Comparison of ENCODE assay signal across 17 mouse cellular contexts in genomic region chr14:14991642-14992041, GRCm38 (mm10).
A peak's percentile ranks its signal among the peaks of the same experiment; 100 is the strongest.
DNase-seq lines count a peak whose midpoint lies in the region; ATAC-seq and TF ChIP-seq lines count a peak whose summit lies in the region.
"Had no signal": no experiment of that assay in that cellular context is flagged by ENCODE, and none has a peak within 500 bp of the region (broad histone marks: within the 10 kb centered on the region; RNA-seq: fewer than 3 reads in every experiment).

No protein-coding gene starts in this region.

- ATAC-seq in megakaryocyte-erythroid progenitor cell, adult 5-6 weeks (replicated peaks; ENCODE audit: low FRiP score, low TSS enrichment, poor library complexity, severe bottlenecking) = peak; percentile 68; the same call in 1 of the 2 replicates
- ATAC-seq: forebrain, embryonic 16.5 days had no signal

- no peak for DNase-seq in layer of hippocampus, adult 2 months (ENCODE audit: low spot score in 2 of 2)
- no peak for DNase-seq in layer of hippocampus, postnatal 25 days (ENCODE audit: extremely low spot score in 1 of 2, low spot score in 1 of 2)
- DNase-seq in 416B (ENCODE audit: low read depth) = peak; percentile 6
- DNase-seq in A20 (ENCODE audit: low read depth, low spot score) = peak; percentile 31
- no peak for DNase-seq in urinary bladder, adult 18-20 months (ENCODE audit: low spot score in 2 of 2)
- no peak for DNase-seq in gastrocnemius, adult 8-10 months (ENCODE audit: low spot score in 2 of 2)
- DNase-seq: adrenal gland, adult 8-10 months; adrenal gland, postnatal 36 days; cerebellum, adult 2 months; cerebellum, postnatal 14 days; gastrocnemius, postnatal 14 days; heart, postnatal 36 days had no signal

- TF ChIP-seq CTCF in layer of hippocampus, adult 2 months (conservative IDR thresholded peaks at IDR 0.05) = peak; percentile 55; the same call in 1 of the 2 replicates

- H3K27ac ChIP-seq in layer of hippocampus, adult 2 months = no peak overlapping the region
- H3K27ac ChIP-seq: embryonic facial prominence, embryonic 12.5 days; heart, embryonic 13.5 days; hindbrain, embryonic 15.5 days had no signal

- H3K4me3 ChIP-seq in layer of hippocampus, adult 2 months = no peak overlapping the region
- H3K4me3 ChIP-seq: embryonic facial prominence, embryonic 12.5 days; heart, embryonic 13.5 days; hindbrain, embryonic 15.5 days had no signal

Comparison
In these comparisons a context has a peak if more than half of its experiments do, and no peak if none do; other contexts are left out.
1. DNase-seq: peak in 416B (single experiment) and A20 (single experiment); none in layer of hippocampus, adult 2 months (0 of 2), layer of hippocampus, postnatal 25 days (0 of 2), urinary bladder, adult 18-20 months (0 of 2) and gastrocnemius, adult 8-10 months (0 of 2).